Mouse (Mus musculus): ENCODE results near the gene Mtx3. TPM values are rescaled to one million over a fixed set of nuclear protein-coding genes. Genes with fewer than 3 reads are reported as not detected.

Gene Mtx3
- polyA plus RNA-seq, 1 experiment: 5.0 TPM

DNA sequence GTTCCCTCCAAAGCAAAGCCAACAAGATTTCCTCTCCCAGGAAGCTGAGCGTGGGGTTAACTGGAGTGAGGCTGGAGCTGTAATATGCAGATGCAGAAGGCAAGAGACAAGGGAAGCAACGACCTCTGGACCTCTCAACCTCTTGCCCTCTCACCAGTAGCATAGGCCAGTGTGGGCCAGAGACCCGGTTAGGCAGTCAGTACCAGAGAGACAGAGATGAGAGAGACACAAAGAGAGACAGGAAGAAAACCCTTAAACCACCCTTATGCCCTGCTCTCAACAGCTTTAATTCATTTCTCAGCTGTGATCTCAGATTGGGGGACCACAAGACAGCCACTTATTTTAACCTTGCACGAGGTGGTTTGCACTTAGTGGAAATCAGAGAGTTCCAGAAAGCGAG, 62.8 kb downstream of the Mtx3 start:
- H3K4me3 ChIP-seq (ENCODE audit: insufficient read depth, low read depth, low read length): no peak overlapping the region
- WGBS: 51% methylated on average over 5 of the region's 5 CpGs
- H3K27ac ChIP-seq (ENCODE audit: insufficient read depth, low read depth, low read length): no peak overlapping the region
- H3K36me3 ChIP-seq (ENCODE audit: control insufficient read depth, insufficient read depth, low read length): no peaks in the 10 kb centered on the region
- no peaks in the 10 kb centered on the region for H3K27me3 ChIP-seq (replicated peaks; ENCODE audit: control insufficient read depth, insufficient read depth, low read length)
- no peak for DNase-seq
- H3K4me1 ChIP-seq (ENCODE audit: control insufficient read depth, insufficient read depth, low read length): no peaks in the 10 kb centered on the region
- no peak for TF ChIP-seq POLR2A (IDR thresholded peaks at IDR 0.05; ENCODE audit: low read depth, low read length)
- TF ChIP-seq CTCF (conservative IDR thresholded peaks at IDR 0.05; ENCODE audit: insufficient read depth, insufficient read length, low read depth, low read length): no peak

Other genes starting within 250 kb of the Mtx3 start
- 10.4 and 11.1 TPM in 2 replicates for gene Serinc5, start 233.7 kb upstream of the Mtx3 start, polyA plus RNA-seq (2012; rRNA removed)
- gene Thbs4, start 49.9 kb upstream of the Mtx3 start, polyA plus RNA-seq (2012; rRNA removed): 2.8 and 3.1 TPM in 2 replicates

Data from kidney, adult 2 months (tissue).